Mouse (Mus musculus): Measurements from ENCODE around the gene Insc.

GRCm38 (mm10) chr7:114745481-114746271, 2.2 kb downstream of the Insc start:
- no peak for TF ChIP-seq POLR2A (IDR thresholded peaks at IDR 0.05; ENCODE audit: low read depth, low read length)
- no peak for TF ChIP-seq POLR2AphosphoS2 (IDR thresholded peaks at IDR 0.05; ENCODE audit: low read depth, low read length)
- TF ChIP-seq EP300 (IDR thresholded peaks at IDR 0.05; ENCODE audit: low read length) = no peak
- TF ChIP-seq SIN3A (IDR thresholded peaks at IDR 0.05; ENCODE audit: low read length) = no peak

Measured in CH12.LX (cell line).